Mouse (Mus musculus): ENCODE measurements around the gene Gna13. TPM values are rescaled to one million over a fixed set of nuclear protein-coding genes. Genes with fewer than 3 reads are reported as not detected.

Gna13 gene
- 24.1 and 25.1 TPM in 2 replicates for polyA plus RNA-seq (2012; rRNA removed)

GRCm38 (mm10) chr11:109362463-109363190, at the start of gene Gna13:
TSS of gene Gna13 (plus strand) at chr11:109362831.

GRCm38 (mm10) chr11:109413617-109414016, 51.0 kb downstream of the Gna13 start, which contains the start of gene 9930022D16Rik:
TSS of gene 9930022D16Rik (plus strand) at chr11:109413917.

GRCm38 (mm10) chr11:109425392-109426271, 63.0 kb downstream of the Gna13 start, which contains the start of gene Amz2:
TSS of gene Amz2 (plus strand) at chr11:109425946.

Other genes with a start within 250 kb of the Gna13 start
- gene E030025P04Rik, start 218.5 kb upstream of the Gna13 start, polyA plus RNA-seq (2012; rRNA removed) = not detected in 2 replicates
- gene Rgs9, start 64.7 kb upstream of the Gna13 start, polyA plus RNA-seq (2012; rRNA removed) = 10.8 and 12.2 TPM in 2 replicates
- gene 9930022D16Rik, start 51.1 kb downstream of the Gna13 start, polyA plus RNA-seq (2012; rRNA removed) = 0.05 TPM in 1 of 2 replicates, not detected in the other
- 175 and 192 TPM in 2 replicates for gene Amz2, start 63.1 kb downstream of the Gna13 start, polyA plus RNA-seq (2012; rRNA removed)
- 4.8 and 5.4 TPM in 2 replicates for gene Arsg, start 110.5 kb downstream of the Gna13 start, polyA plus RNA-seq (2012; rRNA removed)
- gene Slc16a6, start 110.8 kb downstream of the Gna13 start, polyA plus RNA-seq (2012; rRNA removed) = 2.1 and 2.8 TPM in 2 replicates
- gene Wipi1, start 249.1 kb downstream of the Gna13 start, polyA plus RNA-seq (2012; rRNA removed) = 9.3 and 16.5 TPM in 2 replicates

Data from central nervous system, embryonic 14 days (tissue).